Mouse (Mus musculus) erythroblast, embryonic 14.5 days (primary cell): ENCODE measurements around the gene Laptm5.

Experiments
- GATA1 ChIP-seq: IDR thresholded peaks from 2 replicates; pipeline ENCODE4 v1.6.1; 2012; ENCODE audit warnings: low read length, inconsistent platforms, mixed read lengths
- TAL1 ChIP-seq: IDR thresholded peaks from 3 replicates; pipeline ENCODE4 v1.6.1; 2012; ENCODE audit warnings: low read length, inconsistent platforms, mixed read lengths

DNA sequence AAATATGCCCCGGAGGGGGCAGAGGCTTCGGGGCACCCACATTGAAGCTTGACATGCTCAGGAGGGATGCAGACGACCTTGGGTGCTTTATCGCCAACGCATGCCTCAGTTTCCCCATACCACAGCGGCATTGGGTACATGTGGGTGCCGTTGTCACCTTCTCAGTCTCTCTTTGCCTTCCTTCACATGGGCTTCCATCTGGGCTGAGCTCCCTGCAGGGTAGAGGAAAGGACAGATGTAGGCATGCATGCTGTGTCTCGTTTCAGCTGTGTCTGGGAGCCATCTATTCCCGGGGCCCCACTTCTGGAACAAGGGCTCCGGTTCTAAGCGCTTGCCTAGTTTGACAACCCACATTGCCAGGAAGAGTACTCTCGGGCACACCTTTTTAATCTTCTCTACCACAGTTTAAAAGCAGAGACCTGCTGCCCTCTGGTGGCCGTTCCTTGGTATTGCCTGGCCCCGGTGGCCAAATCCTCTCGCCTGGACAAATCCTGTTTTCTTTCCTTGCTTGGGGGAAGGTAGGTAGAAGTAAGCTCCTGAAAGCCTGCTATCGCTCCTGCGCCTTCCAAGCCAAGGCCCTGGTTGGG is 20.8 kb upstream of the Laptm5 start:
- TF ChIP-seq GATA1 (no peak), TAL1 (no peak)
